Mouse (Mus musculus) brain, embryonic 14.5 days (tissue): ENCODE measurements at regions not wholly inside any gene's neighbourhood (a gene's known extent, or its start where the extent isn't known, plus 50 kb on each side); places are given as distances from the start of the nearest gene placed in this dataset.

ENCODE experiments used
- DNase-seq: peaks from one replicate; pipeline ENCODE4 v3.0.0-alpha.2; 2011; ENCODE audit warnings: low read depth
- CTCF ChIP-seq: fragments of 200-500 bp; IDR thresholded peaks from 2 replicates; pipeline ENCODE4 v1.5.1; 2012; ENCODE audit warnings: inconsistent platforms, mild to moderate bottlenecking, moderate library complexity, borderline replicate concordance; ENCODE audit not compliant: insufficient read depth, insufficient read length; ENCODE audit errors: extremely low read depth
- POLR2A ChIP-seq: fragments of 200-500 bp; IDR thresholded peaks from 2 replicates; pipeline ENCODE4 v1.6.1; 2012; ENCODE audit warnings: mild to moderate bottlenecking, inconsistent platforms, borderline replicate concordance; ENCODE audit not compliant: poor library complexity, insufficient read depth, insufficient read length, severe bottlenecking; ENCODE audit errors: extremely low read depth

DNA sequence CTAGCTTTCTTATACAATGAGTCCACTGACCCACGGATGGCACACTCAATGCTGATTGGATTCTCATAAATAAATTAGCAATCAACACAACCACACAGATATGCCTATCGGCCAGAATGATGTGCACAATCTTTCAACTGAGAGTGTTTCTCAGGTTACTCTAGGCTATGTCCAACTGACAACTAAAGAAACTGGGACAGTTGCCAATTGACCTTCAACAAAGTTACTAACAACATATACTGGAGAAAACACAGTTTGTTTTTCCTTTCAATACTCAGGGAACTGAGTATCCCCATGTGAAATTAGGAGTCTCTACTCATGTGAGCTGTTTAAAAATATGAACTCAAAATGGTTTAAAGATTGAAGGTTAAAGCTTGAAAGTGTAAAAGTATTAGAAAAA is 1052.7 kb upstream of the Cited2 start:
- TF ChIP-seq POLR2A (no peak), CTCF (no peak)
- DNase-seq: no peak

- no peak for TF ChIP-seq POLR2A
- no peak for TF ChIP-seq CTCF
- no peak for DNase-seq
Measured at GRCm38 (mm10) chr10:16681001-16681400, 1042.0 kb upstream of the Cited2 start.

DNA sequence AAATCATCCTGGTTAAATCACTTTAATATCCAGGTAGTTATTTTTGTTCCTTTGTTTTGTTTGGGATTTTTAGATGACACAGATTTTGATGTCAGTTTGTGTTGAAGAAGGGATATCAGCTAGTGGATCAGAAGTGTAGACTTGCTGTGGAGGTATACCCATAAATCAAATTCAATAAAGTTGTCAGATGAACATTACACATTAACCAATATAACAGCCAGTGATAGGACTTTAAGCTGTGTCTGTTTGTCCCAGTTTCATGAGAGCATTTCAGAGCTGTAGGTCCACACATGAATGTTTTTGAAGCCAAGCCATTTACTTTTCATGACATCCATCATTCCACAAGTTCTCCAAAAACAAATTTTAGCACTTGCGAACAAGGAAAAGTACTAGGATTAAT is 1037.7 kb upstream of the Cited2 start:
- TF ChIP-seq POLR2A: no peak
- no peak for TF ChIP-seq CTCF

DNA sequence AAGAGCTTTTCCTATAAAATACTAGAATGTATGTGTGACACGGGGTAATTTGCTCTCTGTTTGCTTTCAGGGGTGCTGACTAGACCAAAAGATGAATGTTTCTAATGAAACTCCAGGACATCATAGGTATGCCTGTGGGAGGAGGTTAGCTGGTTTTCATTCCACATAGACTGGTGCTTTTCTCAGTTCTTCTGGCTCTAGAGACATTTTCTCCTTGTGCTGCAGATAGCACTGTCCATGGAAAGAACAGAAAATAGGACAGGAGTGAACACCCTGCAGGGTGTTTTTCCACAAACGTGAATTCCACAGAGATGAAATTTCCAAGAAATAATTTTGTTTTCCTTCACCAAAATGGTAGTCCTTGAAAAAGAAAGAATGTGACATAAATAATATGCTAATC is 1016.0 kb upstream of the Cited2 start:
- peak; percentile 2 for DNase-seq
- TF ChIP-seq CTCF (no peak), POLR2A (no peak)

More for the DNA sequence above, 1037.7 kb upstream of the Cited2 start:
- DNase-seq: no peak

DNA sequence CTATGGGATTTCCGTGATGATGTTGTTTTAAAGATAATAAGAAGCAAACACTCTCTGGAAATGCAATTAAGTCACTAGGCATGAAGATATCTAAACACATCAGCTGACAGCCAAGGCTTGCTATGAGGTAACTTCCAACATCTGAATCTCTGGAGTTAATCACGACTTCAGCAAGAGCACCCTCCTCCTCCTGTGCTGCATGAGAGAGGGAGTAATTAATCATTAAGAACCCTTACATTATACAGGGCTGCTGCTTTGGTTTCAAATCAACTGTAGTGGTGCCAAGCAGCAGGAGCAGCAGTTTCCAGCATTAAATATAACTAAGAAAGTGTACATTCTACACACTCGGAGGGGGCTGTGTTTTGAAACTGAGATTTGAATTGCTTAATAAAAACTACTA is 1009.9 kb upstream of the Cited2 start:
- peak; percentile 59 for DNase-seq
- no peak for TF ChIP-seq CTCF
- no peak for TF ChIP-seq POLR2A

DNA sequence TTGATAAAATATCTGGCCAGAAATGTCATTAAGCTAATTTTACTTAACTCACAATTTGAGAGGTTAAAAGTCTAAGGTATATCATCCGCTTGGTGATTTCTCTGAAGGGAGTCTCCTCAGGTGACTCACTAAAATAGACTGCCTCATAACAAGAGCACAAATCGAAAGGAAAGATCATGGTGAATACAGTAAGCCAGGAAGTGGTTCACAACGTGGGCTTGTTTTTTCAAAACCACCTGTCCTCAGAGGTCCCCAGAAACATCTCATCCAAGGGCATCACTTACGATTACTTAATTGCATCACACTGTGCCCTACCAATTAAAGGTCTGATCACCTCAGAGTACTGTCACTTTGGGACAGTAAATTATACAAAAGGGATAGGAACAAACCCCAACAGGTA is 1009.0 kb upstream of the Cited2 start:
- TF ChIP-seq POLR2A: no peak
- TF ChIP-seq CTCF: no peak
- no peak for DNase-seq

DNA sequence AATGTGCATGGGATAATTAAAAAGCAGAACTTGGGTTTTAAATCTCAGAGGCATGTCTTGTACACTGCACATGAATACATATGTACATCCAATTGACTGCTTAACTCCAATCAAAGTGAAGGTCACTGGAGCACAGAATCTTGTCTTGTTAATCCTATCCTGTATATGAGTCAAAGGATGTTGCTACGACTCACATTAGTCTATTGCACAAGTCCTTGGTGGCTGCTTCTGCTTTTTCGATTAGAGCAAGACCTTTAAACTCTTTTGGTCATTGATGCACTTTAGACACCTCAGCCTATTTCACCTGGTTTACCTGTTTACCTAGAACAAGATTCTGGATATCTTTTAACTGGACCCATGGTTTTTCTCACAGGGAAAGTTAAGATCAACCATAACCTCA is 1008.5 kb upstream of the Cited2 start:
- no peak for TF ChIP-seq POLR2A
- TF ChIP-seq CTCF: no peak
- DNase-seq: no peak

- no peak for TF ChIP-seq CTCF
- no peak for TF ChIP-seq POLR2A
- DNase-seq: no peak
Measured at GRCm38 (mm10) chr10:16742246-16742645, 980.8 kb upstream of the Cited2 start.

- TF ChIP-seq CTCF: no peak
- TF ChIP-seq POLR2A: no peak
Measured at GRCm38 (mm10) chr10:16751546-16751945, 971.5 kb upstream of the Cited2 start.

DNA sequence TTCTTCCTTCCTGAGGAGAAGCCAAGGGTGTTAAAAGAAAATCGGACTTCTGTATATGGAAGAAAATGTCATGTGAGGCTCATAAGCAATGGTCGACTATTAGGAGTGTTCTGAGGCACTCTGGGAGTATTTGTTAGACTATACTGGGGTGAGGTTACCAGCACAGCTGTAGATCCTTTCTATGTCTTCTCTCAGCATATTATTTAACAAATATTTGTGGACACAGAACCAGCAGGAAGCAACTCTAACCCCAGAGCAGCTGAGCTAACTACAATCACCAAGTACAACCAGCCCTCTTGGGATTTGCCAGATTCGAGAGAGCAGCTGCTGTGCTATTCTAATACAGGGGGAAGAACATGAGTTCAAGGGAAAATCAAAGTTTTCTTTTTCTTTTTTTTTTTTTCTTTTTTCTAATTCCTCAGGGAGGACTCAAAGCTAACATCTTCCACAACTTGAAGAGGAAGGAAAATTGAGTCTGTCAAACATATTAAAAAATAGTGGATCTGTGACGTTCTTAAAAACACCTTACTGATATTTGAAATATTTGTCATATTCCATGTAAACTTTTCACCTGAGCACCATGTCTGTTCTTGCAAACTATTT is 933.3 kb upstream of the Cited2 start:
- peak; percentile 57 for DNase-seq
- no peak for TF ChIP-seq CTCF
- no peak for TF ChIP-seq POLR2A

More at GRCm38 (mm10) chr10:16751546-16751945, 971.5 kb upstream of the Cited2 start:
- DNase-seq: no peak

DNA sequence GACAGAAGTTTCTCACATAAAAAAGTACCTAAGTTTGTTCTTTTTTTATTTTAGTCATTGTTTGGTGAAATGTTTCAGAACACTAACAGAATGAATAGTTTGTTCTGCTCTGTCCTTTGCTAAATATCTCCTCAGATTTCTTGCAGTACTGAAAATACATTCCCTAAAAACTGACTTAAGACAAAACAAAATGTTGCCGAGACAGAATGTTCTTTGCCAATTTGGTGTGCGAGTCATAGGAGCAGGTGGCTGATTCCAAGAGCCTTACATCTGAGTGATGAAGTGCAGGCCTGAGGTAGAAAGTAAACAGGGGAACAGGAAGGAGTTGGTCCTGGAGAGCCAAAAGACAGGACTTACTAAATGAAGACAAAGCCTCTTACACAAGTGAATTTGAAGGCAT is 919.0 kb upstream of the Cited2 start:
- TF ChIP-seq POLR2A (no peak), CTCF (no peak)
- DNase-seq: no peak

- no peak for DNase-seq
- TF ChIP-seq POLR2A (no peak), CTCF (no peak)
Measured at GRCm38 (mm10) chr10:16810716-16811115, 912.3 kb upstream of the Cited2 start.
